Mouse (Mus musculus) gastrocnemius, postnatal 10 days (tissue): ENCODE measurements around the gene Sema4c. TPM values are rescaled to one million over a fixed set of nuclear protein-coding genes. Genes with fewer than 3 reads are reported as not detected.
A peak's percentile ranks its signal among the peaks of the same experiment; 100 is the strongest.
"Not testable (repeated sequence)": the region's sequence is repeated elsewhere in the genome, so short reads cannot be mapped to it uniquely, and the experiment has no call there.

Experiments
- DNase-seq: peaks from one replicate; pipeline ENCODE4 v3.0.0; 2021; ENCODE audit warnings: mixed read lengths
- total RNA-seq, 2 experiments: library from RNA; stranded (reverse); gene quantifications; 2 replicates each; pipeline ENCODE4 v1.2.3; 2021

Gene Sema4c
- total RNA-seq, 2 experiments from 2014 or later, result 16.3 to 22.4 TPM

GRCm38 (mm10) chr1:36556553-36557456 lies 1.3 kb downstream of the Sema4c start:
- DNase-seq, result peak; percentile 96

GRCm38 (mm10) chr1:36555798-36556395 lies 2.3 kb downstream of the Sema4c start:
- no peak for DNase-seq

GRCm38 (mm10) chr1:36554633-36555399 lies 3.3 kb downstream of the Sema4c start:
- DNase-seq, result no peak

- DNase-seq, result no peak
These were observed 5.6 kb downstream of the Sema4c start for GRCm38 (mm10) chr1:36552506-36552905.

- no peak for DNase-seq
These were observed 6.2 kb downstream of the Sema4c start for GRCm38 (mm10) chr1:36551904-36552303.

- DNase-seq, result no peak
These were observed 7.9 kb downstream of the Sema4c start for GRCm38 (mm10) chr1:36550075-36550863.

GRCm38 (mm10) chr1:36549491-36549890 lies 8.7 kb downstream of the Sema4c start:
- DNase-seq, result no peak

- no peak for DNase-seq
These were observed 9.4 kb downstream of the Sema4c start for GRCm38 (mm10) chr1:36548771-36549170.

- DNase-seq, result peak; percentile 67
These were observed 10.1 kb downstream of the Sema4c start for GRCm38 (mm10) chr1:36547981-36548598.

- peak; percentile 95 for DNase-seq
These were observed 11.2 kb downstream of the Sema4c start, which contains the start of gene Ankrd39 for GRCm38 (mm10) chr1:36546888-36547471. Gene Ankrd39, minus strand, starts transcription at chr1:36547445.

GRCm38 (mm10) chr1:36545845-36546600 lies 12.1 kb downstream of the Sema4c start:
- DNase-seq, result no peak

GRCm38 (mm10) chr1:36545382-36545781 lies 12.8 kb downstream of the Sema4c start:
- no peak for DNase-seq

GRCm38 (mm10) chr1:36542925-36543324 lies 15.2 kb downstream of the Sema4c start:
- DNase-seq, result no peak

- no peak for DNase-seq
These were observed 16.3 kb downstream of the Sema4c start for GRCm38 (mm10) chr1:36541844-36542243.

- no peak for DNase-seq
These were observed 17.3 kb downstream of the Sema4c start for GRCm38 (mm10) chr1:36540807-36541206.

GRCm38 (mm10) chr1:36540132-36540531 lies 18.0 kb downstream of the Sema4c start:
- no peak for DNase-seq

- DNase-seq, result peak; percentile 73
These were observed 19.0 kb downstream of the Sema4c start, which contains the start of gene Gm42417 for GRCm38 (mm10) chr1:36539186-36539585. Gene Gm42417, minus strand, starts transcription at chr1:36539429.

- DNase-seq, result no peak
These were observed 19.4 kb downstream of the Sema4c start for GRCm38 (mm10) chr1:36538727-36539126.

GRCm38 (mm10) chr1:36536783-36537182 lies 21.4 kb downstream of the Sema4c start, which contains the start of gene Ankrd23:
Gene Ankrd23, minus strand, starts transcription at chr1:36536883.
- not testable (repeated sequence) for DNase-seq

- DNase-seq, result no peak
These were observed 21.8 kb downstream of the Sema4c start for GRCm38 (mm10) chr1:36536397-36536728.
